Mouse (Mus musculus): ENCODE data around the gene AI182371. TPM values are rescaled to one million over a fixed set of nuclear protein-coding genes. Genes with fewer than 3 reads are reported as not detected.

The AI182371 gene
- polyA plus RNA-seq, 1 experiment from 2014 or later, result 0.99 TPM

GRCm38 (mm10) chr2:35063333-35064030, 37.9 kb downstream of the AI182371 start:
- Histone ChIP-seq H3K27ac (ENCODE audit: low read depth, low read length) (no peak overlapping the region), H3K4me2 (no peak overlapping the region), H3K36me3 (ENCODE audit: control insufficient read depth, insufficient read depth, low read length) (no peaks in the 10 kb centered on the region), H3K27me3 (replicated peaks; ENCODE audit: control insufficient read depth, insufficient read depth, low read length) (no peaks in the 10 kb centered on the region), H3K4me3 (ENCODE audit: low read depth, low read length) (no peak overlapping the region), H3K9ac (ENCODE audit: low read depth, low read length) (no peak overlapping the region), H3K9me3 (ENCODE audit: control insufficient read depth, low read length) (no peaks in the 10 kb centered on the region), H3K4me1 (replicated peaks; ENCODE audit: control insufficient read depth, insufficient read depth, low read length) (no peaks in the 10 kb centered on the region)
- 74% methylated on average over 6 of the region's 6 CpGs for WGBS
- ATAC-seq (replicated peaks; ENCODE audit: low FRiP score) (no peak), DNase-seq (ENCODE audit: low spot score) (no peak)

DNA sequence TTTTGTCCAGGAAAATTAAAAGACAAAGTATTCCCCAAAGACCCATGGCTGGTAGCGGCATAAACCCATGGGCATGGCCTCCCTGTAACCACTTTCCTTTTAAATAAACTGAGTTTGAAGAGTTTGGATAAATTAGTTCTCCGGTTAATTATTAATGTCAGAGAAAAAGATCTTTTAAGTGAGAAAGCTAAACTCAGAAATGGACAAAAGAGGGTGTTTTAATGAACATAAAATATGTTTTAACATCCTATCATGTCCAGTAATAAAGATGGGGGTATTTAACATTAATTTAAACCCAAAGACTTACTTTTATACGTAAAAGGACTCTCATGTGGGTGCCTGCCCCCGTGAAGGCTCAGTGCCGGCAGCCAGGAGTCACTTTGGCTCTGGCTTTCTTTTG, 40.0 kb downstream of the AI182371 start, which contains the start of gene Hc:
TSS of gene Hc (minus strand) at position 101 of the 400 bp plus-strand sequence.
- WGBS, result 71% methylated on average over 5 of the region's 5 CpGs
- H3K27ac ChIP-seq (ENCODE audit: low read depth, low read length), result no peak within 1 kb of the TSS
- DNase-seq (ENCODE audit: low spot score), result no peak
- no peaks in the 10 kb centered on the region for H3K9me3 ChIP-seq (ENCODE audit: control insufficient read depth, low read length)
- no peaks in the 10 kb centered on the region for H3K36me3 ChIP-seq (ENCODE audit: control insufficient read depth, insufficient read depth, low read length)
- H3K4me2 ChIP-seq, result peak within 1 kb of the TSS; percentile 27
- no peak within 1 kb of the TSS for H3K9ac ChIP-seq (ENCODE audit: low read depth, low read length)
- no peak for ATAC-seq (replicated peaks; ENCODE audit: low FRiP score)
- peak within 1 kb of the TSS; percentile 13; the same call in 1 of the 2 replicates for H3K4me3 ChIP-seq (ENCODE audit: low read depth, low read length)
- H3K27me3 ChIP-seq (replicated peaks; ENCODE audit: control insufficient read depth, insufficient read depth, low read length), result no peaks in the 10 kb centered on the region
- no peaks in the 10 kb centered on the region for H3K4me1 ChIP-seq (replicated peaks; ENCODE audit: control insufficient read depth, insufficient read depth, low read length)

- Histone ChIP-seq H3K9me3 (ENCODE audit: control insufficient read depth, low read length) (no peaks in the 10 kb centered on the region), H3K9ac (ENCODE audit: low read depth, low read length) (no peak overlapping the region), H3K4me2 (no peak overlapping the region; the same call in none of the 2 replicates), H3K4me1 (replicated peaks; ENCODE audit: control insufficient read depth, insufficient read depth, low read length) (no peaks in the 10 kb centered on the region), H3K27ac (ENCODE audit: low read depth, low read length) (no peak overlapping the region), H3K36me3 (ENCODE audit: control insufficient read depth, insufficient read depth, low read length) (no peaks in the 10 kb centered on the region), H3K4me3 (ENCODE audit: low read depth, low read length) (peak overlapping the region; percentile 13; the same call in 1 of the 2 replicates), H3K27me3 (replicated peaks; ENCODE audit: control insufficient read depth, insufficient read depth, low read length) (no peaks in the 10 kb centered on the region)
- 61% methylated on average over 6 of the region's 6 CpGs for WGBS
- DNase-seq (ENCODE audit: low spot score) (no peak), ATAC-seq (replicated peaks; ENCODE audit: low FRiP score) (no peak)
Measured at GRCm38 (mm10) chr2:35060897-35061296, 40.4 kb downstream of the AI182371 start.

DNA sequence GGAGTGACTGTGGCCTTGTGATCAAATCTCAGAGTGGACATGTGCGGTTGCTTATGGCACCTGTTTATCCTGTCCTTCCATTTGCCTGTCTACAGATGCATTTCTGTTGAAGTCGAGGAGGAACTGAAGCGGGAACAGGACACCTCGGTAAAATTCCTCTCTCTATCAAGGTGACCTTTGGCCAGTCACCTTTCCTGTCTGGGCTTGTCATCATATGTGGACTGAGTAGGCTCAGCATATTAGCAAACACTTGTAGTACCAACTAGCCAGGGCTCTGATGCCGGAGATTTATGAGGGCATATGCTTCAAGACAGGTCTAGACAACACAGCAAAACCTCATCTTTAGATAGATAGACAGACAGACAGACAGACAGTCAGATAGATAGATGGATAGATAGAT, 41.1 kb downstream of the AI182371 start:
- 78% methylated on average over 5 of the region's 5 CpGs for whole genome bisulfite sequencing
- peak overlapping the region; percentile 27 for H3K4me2 ChIP-seq
- H3K9ac ChIP-seq (ENCODE audit: low read depth, low read length), result no peak overlapping the region
- H3K9me3 ChIP-seq (ENCODE audit: control insufficient read depth, low read length), result no peaks in the 10 kb centered on the region
- no peak overlapping the region for H3K27ac ChIP-seq (ENCODE audit: low read depth, low read length)
- H3K27me3 ChIP-seq (replicated peaks; ENCODE audit: control insufficient read depth, insufficient read depth, low read length), result no peaks in the 10 kb centered on the region
- no peaks in the 10 kb centered on the region for H3K4me1 ChIP-seq (replicated peaks; ENCODE audit: control insufficient read depth, insufficient read depth, low read length)
- no peak overlapping the region for H3K4me3 ChIP-seq (ENCODE audit: low read depth, low read length)
- DNase-seq (ENCODE audit: low spot score) (no peak), ATAC-seq (replicated peaks; ENCODE audit: low FRiP score) (no peak)
- H3K36me3 ChIP-seq (ENCODE audit: control insufficient read depth, insufficient read depth, low read length), result no peaks in the 10 kb centered on the region

- Histone ChIP-seq H3K9ac (ENCODE audit: low read depth, low read length) (no peak overlapping the region), H3K4me2 (no peak overlapping the region), H3K9me3 (ENCODE audit: control insufficient read depth, low read length) (no peaks in the 10 kb centered on the region), H3K4me3 (ENCODE audit: low read depth, low read length) (no peak overlapping the region), H3K27ac (ENCODE audit: low read depth, low read length) (no peak overlapping the region), H3K4me1 (replicated peaks; ENCODE audit: control insufficient read depth, insufficient read depth, low read length) (no peaks in the 10 kb centered on the region), H3K27me3 (replicated peaks; ENCODE audit: control insufficient read depth, insufficient read depth, low read length) (no peaks in the 10 kb centered on the region), H3K36me3 (ENCODE audit: control insufficient read depth, insufficient read depth, low read length) (no peaks in the 10 kb centered on the region)
- ATAC-seq (replicated peaks; ENCODE audit: low FRiP score) (no peak), DNase-seq (ENCODE audit: low spot score) (no peak)
- 63% methylated on average over 2 of the region's 2 CpGs for WGBS
Measured at GRCm38 (mm10) chr2:35058325-35058724, 43.0 kb downstream of the AI182371 start.

DNA sequence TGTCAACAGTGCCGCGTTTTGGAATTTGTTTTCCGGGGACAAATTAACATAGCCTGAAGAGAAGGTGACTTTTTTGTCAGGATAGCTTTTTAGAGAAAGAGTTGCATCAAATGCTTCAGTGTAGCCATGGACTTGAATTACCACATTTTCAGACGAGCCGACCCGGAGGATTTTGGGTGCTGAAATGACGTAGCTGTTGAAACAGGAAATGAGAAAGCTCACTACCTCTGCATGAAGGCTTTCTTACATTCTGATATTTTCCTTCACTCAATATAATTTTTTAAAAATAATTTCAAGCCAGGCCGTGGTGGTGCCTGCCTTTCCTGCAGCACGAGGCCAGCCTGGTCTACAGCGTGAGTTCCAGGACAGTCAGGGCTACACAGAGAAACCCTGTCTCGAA, 44.1 kb downstream of the AI182371 start:
- H3K4me1 ChIP-seq (replicated peaks; ENCODE audit: control insufficient read depth, insufficient read depth, low read length), result no peaks in the 10 kb centered on the region
- DNase-seq (ENCODE audit: low spot score) (no peak), ATAC-seq (replicated peaks; ENCODE audit: low FRiP score) (no peak)
- H3K4me2 ChIP-seq, result no peak overlapping the region
- no peaks in the 10 kb centered on the region for H3K27me3 ChIP-seq (replicated peaks; ENCODE audit: control insufficient read depth, insufficient read depth, low read length)
- no peak overlapping the region for H3K27ac ChIP-seq (ENCODE audit: low read depth, low read length)
- no peaks in the 10 kb centered on the region for H3K36me3 ChIP-seq (ENCODE audit: control insufficient read depth, insufficient read depth, low read length)
- no peak overlapping the region for H3K9ac ChIP-seq (ENCODE audit: low read depth, low read length)
- H3K4me3 ChIP-seq (ENCODE audit: low read depth, low read length), result no peak overlapping the region
- WGBS, result 83% methylated on average over 11 of the region's 11 CpGs
- H3K9me3 ChIP-seq (ENCODE audit: control insufficient read depth, low read length), result no peaks in the 10 kb centered on the region

- Histone ChIP-seq H3K9me3 (ENCODE audit: control insufficient read depth, low read length) (no peaks in the 10 kb centered on the region), H3K4me1 (replicated peaks; ENCODE audit: control insufficient read depth, insufficient read depth, low read length) (no peaks in the 10 kb centered on the region), H3K9ac (ENCODE audit: low read depth, low read length) (no peak overlapping the region), H3K27ac (ENCODE audit: low read depth, low read length) (no peak overlapping the region), H3K4me3 (ENCODE audit: low read depth, low read length) (no peak overlapping the region), H3K27me3 (replicated peaks; ENCODE audit: control insufficient read depth, insufficient read depth, low read length) (no peaks in the 10 kb centered on the region), H3K36me3 (ENCODE audit: control insufficient read depth, insufficient read depth, low read length) (no peaks in the 10 kb centered on the region), H3K4me2 (no peak overlapping the region)
- ATAC-seq (replicated peaks; ENCODE audit: low FRiP score), result no peak
- 30% methylated on average over 5 of the region's 5 CpGs for WGBS
- no peak for DNase-seq (ENCODE audit: low spot score)
Measured at GRCm38 (mm10) chr2:35048851-35049250, 52.5 kb downstream of the AI182371 start.

- Histone ChIP-seq H3K9me3 (ENCODE audit: control insufficient read depth, low read length) (no peaks in the 10 kb centered on the region), H3K27ac (ENCODE audit: low read depth, low read length) (no peak overlapping the region), H3K4me3 (ENCODE audit: low read depth, low read length) (no peak overlapping the region), H3K27me3 (replicated peaks; ENCODE audit: control insufficient read depth, insufficient read depth, low read length) (no peaks in the 10 kb centered on the region), H3K9ac (ENCODE audit: low read depth, low read length) (no peak overlapping the region), H3K4me1 (replicated peaks; ENCODE audit: control insufficient read depth, insufficient read depth, low read length) (no peaks in the 10 kb centered on the region), H3K36me3 (ENCODE audit: control insufficient read depth, insufficient read depth, low read length) (no peaks in the 10 kb centered on the region), H3K4me2 (no peak overlapping the region)
- DNase-seq (ENCODE audit: low spot score) (no peak), ATAC-seq (replicated peaks; ENCODE audit: low FRiP score) (no peak)
- WGBS, result 69% methylated on average over 2 of the region's 2 CpGs
Measured at GRCm38 (mm10) chr2:35044956-35045355, 56.4 kb downstream of the AI182371 start.
